Mouse (Mus musculus) embryonic fibroblast, embryonic 13.5 days (primary cell): ENCODE results near the gene B2m.

ENCODE experiments used
- CTCF ChIP-seq: IDR thresholded peaks from 2 replicates; pipeline ENCODE4 v1.5.1; 2011; ENCODE audit warnings: mild to moderate bottlenecking, control low read depth, low read length, moderate library complexity, borderline replicate concordance; ENCODE audit not compliant: insufficient read depth
- POLR2A ChIP-seq: IDR thresholded peaks from 2 replicates; pipeline ENCODE4 v1.6.1; 2011; ENCODE audit warnings: low read depth, mild to moderate bottlenecking, control low read depth, low read length, moderate library complexity

- peak; percentile 37; the same call in 1 of the 2 replicates for TF ChIP-seq CTCF
- no peak for TF ChIP-seq POLR2A
Measured at GRCm38 (mm10) chr2:122102070-122102469, 45.4 kb upstream of the B2m start.
